Mouse (Mus musculus): Measurements from ENCODE around the gene Rcan3. TPM values are rescaled to one million over a fixed set of nuclear protein-coding genes. Genes with fewer than 3 reads are reported as not detected.

The Rcan3 gene
- polyA plus RNA-seq, 1 experiment = 9.2 TPM

DNA sequence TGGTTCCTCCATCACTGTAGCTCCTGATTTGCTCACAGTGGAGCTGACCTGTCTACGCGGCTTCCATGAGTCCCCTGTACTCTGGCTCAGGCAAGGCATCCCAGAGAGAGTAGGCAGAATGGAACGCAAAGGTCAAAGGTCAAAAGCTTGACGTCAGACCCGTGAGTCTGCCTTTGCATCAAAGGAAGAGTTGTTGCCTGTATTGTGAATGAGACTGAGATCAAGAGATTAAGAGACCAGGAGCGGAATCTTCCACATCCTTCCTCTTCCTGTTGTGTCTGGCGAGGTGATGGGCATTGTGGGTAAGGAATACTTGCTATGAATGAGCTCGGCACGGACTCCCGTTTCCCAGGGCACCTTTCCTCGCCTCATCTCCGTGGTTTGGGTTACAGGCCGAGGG, 2.6 kb upstream of the Rcan3 start:
- Histone ChIP-seq H3K27me3 (ENCODE audit: control insufficient read depth, insufficient read depth, insufficient read length) (no peaks in the 10 kb centered on the region), H3K4me3 (ENCODE audit: insufficient read depth, poor library complexity, severe bottlenecking) (no peak overlapping the region)
- no peak for TF ChIP-seq CTCF (IDR thresholded peaks at IDR 0.05; ENCODE audit: control insufficient read depth, insufficient read depth, insufficient read length)
- TF ChIP-seq MAX (IDR thresholded peaks at IDR 0.05) = no peak
- no peak for TF ChIP-seq FOSL1 (IDR thresholded peaks at IDR 0.05; ENCODE audit: insufficient read depth, low read length, poor library complexity, severe bottlenecking)
- TF ChIP-seq CEBPB (IDR thresholded peaks at IDR 0.05; ENCODE audit: low read depth) = no peak
- no peak for TF ChIP-seq MYOD1 (IDR thresholded peaks at IDR 0.05; ENCODE audit: control insufficient read depth, insufficient read length, low read depth)
- TF ChIP-seq MYOG (IDR thresholded peaks at IDR 0.05; ENCODE audit: control insufficient read depth, extremely low read depth, insufficient read length) = no peak
- TF ChIP-seq USF1 (IDR thresholded peaks at IDR 0.05; ENCODE audit: low read depth) = no peak

GRCm38 (mm10) chr4:135434395-135434789, 739 bp upstream of the Rcan3 start:
- no peaks in the 10 kb centered on the region for H3K27me3 ChIP-seq (ENCODE audit: control insufficient read depth, insufficient read depth, insufficient read length)
- TF ChIP-seq MYOD1 (IDR thresholded peaks at IDR 0.05; ENCODE audit: control insufficient read depth, insufficient read length, low read depth) = no peak
- no peak for TF ChIP-seq CEBPB (IDR thresholded peaks at IDR 0.05; ENCODE audit: low read depth)
- no peak for TF ChIP-seq USF1 (IDR thresholded peaks at IDR 0.05; ENCODE audit: low read depth)
- TF ChIP-seq FOSL1 (IDR thresholded peaks at IDR 0.05; ENCODE audit: insufficient read depth, low read length, poor library complexity, severe bottlenecking) = no peak
- TF ChIP-seq MYOG (IDR thresholded peaks at IDR 0.05; ENCODE audit: control insufficient read depth, extremely low read depth, insufficient read length) = no peak
- TF ChIP-seq CTCF (IDR thresholded peaks at IDR 0.05; ENCODE audit: control insufficient read depth, insufficient read depth, insufficient read length) = no peak
- no peak for TF ChIP-seq MAX (IDR thresholded peaks at IDR 0.05)
- H3K79me3 ChIP-seq (ENCODE audit: low read depth) = no peaks in the 10 kb centered on the region
- no peaks in the 10 kb centered on the region for H3K79me2 ChIP-seq (ENCODE audit: control insufficient read depth, insufficient read depth)
- H3K36me3 ChIP-seq (ENCODE audit: control insufficient read depth, insufficient read depth) = no peaks in the 10 kb centered on the region
- no peak overlapping the region for H3K4me3 ChIP-seq (ENCODE audit: insufficient read depth, poor library complexity, severe bottlenecking)
- H3ac ChIP-seq (ENCODE audit: control insufficient read depth, insufficient read length, low read depth) = peak overlapping the region; percentile 37

More for the DNA sequence above, 2.6 kb upstream of the Rcan3 start:
- H3K79me2 ChIP-seq (ENCODE audit: control insufficient read depth, insufficient read depth) = no peaks in the 10 kb centered on the region
- no peak overlapping the region for H3ac ChIP-seq (ENCODE audit: control insufficient read depth, insufficient read length, low read depth)
- H3K79me3 ChIP-seq (ENCODE audit: low read depth) = no peaks in the 10 kb centered on the region
- H3K36me3 ChIP-seq (ENCODE audit: control insufficient read depth, insufficient read depth) = no peaks in the 10 kb centered on the region

GRCm38 (mm10) chr4:135433086-135433442, 589 bp downstream of the Rcan3 start:
- H3K79me3 ChIP-seq (ENCODE audit: low read depth) = no peaks in the 10 kb centered on the region
- no peaks in the 10 kb centered on the region for H3K79me2 ChIP-seq (ENCODE audit: control insufficient read depth, insufficient read depth)
- H3K4me3 ChIP-seq (ENCODE audit: insufficient read depth, poor library complexity, severe bottlenecking) = peak overlapping the region; percentile 36
- no peaks in the 10 kb centered on the region for H3K36me3 ChIP-seq (ENCODE audit: control insufficient read depth, insufficient read depth)
- H3ac ChIP-seq (ENCODE audit: control insufficient read depth, insufficient read length, low read depth) = peak overlapping the region; percentile 96
- TF ChIP-seq FOSL1 (IDR thresholded peaks at IDR 0.05; ENCODE audit: insufficient read depth, low read length, poor library complexity, severe bottlenecking) = no peak
- no peak for TF ChIP-seq MYOD1 (IDR thresholded peaks at IDR 0.05; ENCODE audit: control insufficient read depth, insufficient read length, low read depth)
- no peak for TF ChIP-seq CTCF (IDR thresholded peaks at IDR 0.05; ENCODE audit: control insufficient read depth, insufficient read depth, insufficient read length)
- TF ChIP-seq USF1 (IDR thresholded peaks at IDR 0.05; ENCODE audit: low read depth) = no peak
- no peak for TF ChIP-seq MYOG (IDR thresholded peaks at IDR 0.05; ENCODE audit: control insufficient read depth, extremely low read depth, insufficient read length)
- no peak for TF ChIP-seq MAX (IDR thresholded peaks at IDR 0.05)
- no peak for TF ChIP-seq CEBPB (IDR thresholded peaks at IDR 0.05; ENCODE audit: low read depth)
- no peaks in the 10 kb centered on the region for H3K27me3 ChIP-seq (ENCODE audit: control insufficient read depth, insufficient read depth, insufficient read length)

- H3K27me3 ChIP-seq (ENCODE audit: control insufficient read depth, insufficient read depth, insufficient read length) = no peaks in the 10 kb centered on the region
- H3K4me3 ChIP-seq (ENCODE audit: insufficient read depth, poor library complexity, severe bottlenecking) = no peak overlapping the region
These were observed 3.5 kb downstream of the Rcan3 start for GRCm38 (mm10) chr4:135429990-135430760.

GRCm38 (mm10) chr4:135429383-135429782, 4.3 kb downstream of the Rcan3 start:
- H3K36me3 ChIP-seq (ENCODE audit: control insufficient read depth, insufficient read depth) = no peaks in the 10 kb centered on the region
- no peak overlapping the region for H3ac ChIP-seq (ENCODE audit: control insufficient read depth, insufficient read length, low read depth)
- H3K27me3 ChIP-seq (ENCODE audit: control insufficient read depth, insufficient read depth, insufficient read length) = no peaks in the 10 kb centered on the region
- H3K4me3 ChIP-seq (ENCODE audit: insufficient read depth, poor library complexity, severe bottlenecking) = no peak overlapping the region
- TF ChIP-seq CEBPB (IDR thresholded peaks at IDR 0.05; ENCODE audit: low read depth) = no peak
- TF ChIP-seq MYOG (IDR thresholded peaks at IDR 0.05; ENCODE audit: control insufficient read depth, extremely low read depth, insufficient read length) = no peak
- TF ChIP-seq USF1 (IDR thresholded peaks at IDR 0.05; ENCODE audit: low read depth) = no peak
- no peak for TF ChIP-seq CTCF (IDR thresholded peaks at IDR 0.05; ENCODE audit: control insufficient read depth, insufficient read depth, insufficient read length)
- no peak for TF ChIP-seq FOSL1 (IDR thresholded peaks at IDR 0.05; ENCODE audit: insufficient read depth, low read length, poor library complexity, severe bottlenecking)
- H3K79me3 ChIP-seq (ENCODE audit: low read depth) = no peaks in the 10 kb centered on the region
- no peaks in the 10 kb centered on the region for H3K79me2 ChIP-seq (ENCODE audit: control insufficient read depth, insufficient read depth)

More at GRCm38 (mm10) chr4:135429990-135430760, 3.5 kb downstream of the Rcan3 start:
- H3ac ChIP-seq (ENCODE audit: control insufficient read depth, insufficient read length, low read depth) = no peak overlapping the region
- H3K36me3 ChIP-seq (ENCODE audit: control insufficient read depth, insufficient read depth) = no peaks in the 10 kb centered on the region
- H3K79me3 ChIP-seq (ENCODE audit: low read depth) = no peaks in the 10 kb centered on the region
- TF ChIP-seq FOSL1 (IDR thresholded peaks at IDR 0.05; ENCODE audit: insufficient read depth, low read length, poor library complexity, severe bottlenecking) (no peak), CEBPB (IDR thresholded peaks at IDR 0.05; ENCODE audit: low read depth) (no peak), CTCF (IDR thresholded peaks at IDR 0.05; ENCODE audit: control insufficient read depth, insufficient read depth, insufficient read length) (no peak), MAX (IDR thresholded peaks at IDR 0.05) (no peak), MYOD1 (IDR thresholded peaks at IDR 0.05; ENCODE audit: control insufficient read depth, insufficient read length, low read depth) (no peak), MYOG (IDR thresholded peaks at IDR 0.05; ENCODE audit: control insufficient read depth, extremely low read depth, insufficient read length) (no peak), USF1 (IDR thresholded peaks at IDR 0.05; ENCODE audit: low read depth) (no peak)
- H3K79me2 ChIP-seq (ENCODE audit: control insufficient read depth, insufficient read depth) = no peaks in the 10 kb centered on the region

All from C2C12 (cell line).